Mouse (Mus musculus): ENCODE measurements at regions not wholly inside any gene's neighbourhood (a gene's known extent, or its start where the extent isn't known, plus 50 kb on each side); places are given as distances from the start of the nearest gene placed in this dataset.

DNA sequence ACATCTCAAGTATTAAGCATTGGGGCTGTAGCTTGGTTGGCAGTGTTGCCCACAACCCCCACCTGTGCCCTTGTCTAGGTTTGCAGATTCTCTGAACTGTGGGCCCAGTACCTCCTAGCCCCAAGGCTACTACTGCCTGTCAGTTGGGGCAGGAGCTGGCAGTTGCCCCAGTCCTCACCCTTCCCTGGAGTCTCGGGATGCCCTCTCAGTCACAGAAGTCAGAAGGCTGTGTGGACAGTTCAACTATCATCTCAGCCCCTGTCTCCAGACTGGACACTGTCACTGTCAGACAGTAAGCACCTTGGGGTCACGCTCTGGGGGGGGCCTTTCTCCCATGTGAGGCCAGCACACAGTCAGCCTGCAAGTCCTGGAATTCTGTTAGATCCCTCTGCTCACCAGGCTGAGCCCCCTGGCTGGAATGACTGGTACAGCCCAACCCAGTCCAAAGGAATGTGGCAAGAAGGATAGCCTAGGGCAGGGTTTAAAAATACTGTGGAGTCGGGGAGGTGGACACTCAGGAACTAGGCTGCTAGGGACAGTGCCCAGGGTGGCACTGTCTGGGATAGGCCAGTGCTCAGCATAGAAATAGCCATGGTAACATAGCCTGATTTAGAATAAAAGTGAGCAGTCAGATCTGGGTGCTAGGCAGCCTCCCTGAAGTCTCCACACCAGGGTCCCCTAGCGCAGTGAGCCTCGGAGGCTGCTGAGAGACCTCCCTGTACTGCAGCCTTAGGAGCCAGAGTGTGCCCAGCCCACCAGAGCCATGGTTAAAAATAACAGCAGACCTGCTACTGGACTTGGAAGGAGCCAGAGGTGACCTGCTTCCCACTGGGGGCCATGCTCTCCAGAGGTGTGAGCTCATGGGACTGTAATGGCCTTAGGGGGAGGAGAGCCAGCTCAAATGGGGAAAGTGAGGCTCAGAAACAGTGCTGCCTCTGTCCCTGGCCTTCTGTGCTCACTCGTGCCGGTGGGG is 83.1 kb upstream of the Ptpn1 start:
- CTCF ChIA-PET: no interaction called here

DNA sequence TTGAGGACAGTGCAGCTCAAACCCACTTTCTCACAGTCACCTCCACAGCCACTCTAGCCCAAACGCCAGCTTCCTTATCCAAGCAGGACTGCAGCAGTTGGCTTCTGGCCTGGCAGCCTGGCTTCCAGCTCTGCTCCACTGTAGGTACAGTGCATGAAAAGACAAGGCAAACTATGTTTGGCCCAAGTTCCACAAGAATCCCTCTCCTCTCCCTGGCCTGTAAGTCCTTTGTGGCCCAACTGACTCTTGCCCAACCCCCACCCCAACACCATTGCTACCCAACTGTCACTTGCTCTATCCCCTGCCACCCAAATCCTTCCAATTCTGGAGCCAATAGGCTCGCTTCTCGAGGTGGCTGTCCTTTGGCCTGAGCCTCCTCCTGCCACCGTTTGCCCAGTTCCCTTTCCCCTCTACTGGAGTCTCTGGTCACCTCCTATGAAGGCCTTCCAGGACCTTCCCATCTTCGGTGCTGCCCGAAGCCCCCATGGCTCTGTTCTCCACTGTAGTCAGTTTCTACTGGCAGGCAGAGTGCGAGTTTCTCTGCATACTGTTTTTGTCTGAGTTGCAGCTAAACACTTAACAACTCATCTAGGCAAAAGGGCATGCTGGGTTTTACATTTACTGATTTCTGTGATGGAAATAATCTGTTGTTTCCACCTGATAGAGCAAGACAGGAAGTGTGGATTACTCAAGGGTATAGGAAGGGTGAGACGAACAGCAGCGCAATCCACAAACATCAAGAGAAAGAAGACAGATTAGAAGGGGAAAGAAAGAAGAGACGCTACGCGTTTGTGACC is 84.4 kb upstream of the Ptpn1 start:
- CTCF ChIA-PET: no interaction called here

DNA sequence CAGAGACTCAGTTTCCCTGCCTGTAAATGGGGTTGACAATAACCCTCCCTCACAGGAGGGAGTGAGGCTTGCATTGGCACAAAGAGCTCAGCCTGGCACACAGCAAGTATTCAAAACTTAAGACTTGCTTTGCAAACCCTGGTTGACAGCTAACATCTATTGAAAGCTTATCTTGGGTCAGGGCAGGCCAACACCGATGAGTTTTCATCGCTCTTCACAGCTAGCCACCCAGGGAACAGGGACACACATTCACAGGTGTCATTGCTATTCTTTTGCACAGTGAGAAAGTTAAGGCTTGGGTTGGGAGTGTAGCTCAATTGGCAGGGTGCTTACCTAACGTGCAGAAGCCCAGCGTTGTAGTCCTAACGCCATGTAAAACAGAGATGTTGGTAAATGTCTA is 86.5 kb upstream of the Ptpn1 start:
- CTCF ChIA-PET: interaction anchor here (0.6 kb wide), 1 partner anchor 49 kb away, joined by 3 read pairs; no protein-coding TSS in a partner anchor

DNA sequence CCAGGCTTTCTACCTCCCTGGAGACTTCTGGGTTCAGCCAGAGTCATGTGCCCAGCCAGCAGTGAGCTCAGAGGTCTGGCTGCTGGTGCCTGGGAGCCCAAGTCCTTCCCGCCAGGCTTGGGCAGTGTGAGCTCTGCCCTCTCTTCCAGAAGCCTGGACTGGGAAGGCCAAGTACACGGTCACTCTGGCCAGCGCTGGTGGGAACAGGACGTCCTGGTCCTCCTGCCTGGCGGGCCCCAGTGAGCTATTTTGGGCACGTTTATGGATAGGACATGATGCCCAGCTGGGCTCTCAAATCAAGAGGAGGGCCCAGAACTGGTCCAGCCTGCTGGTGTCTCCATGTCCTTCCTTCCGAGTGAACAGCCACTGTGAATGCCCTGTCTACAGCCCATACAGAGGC is 87.3 kb upstream of the Ptpn1 start:
- CTCF ChIA-PET: no interaction called here

DNA sequence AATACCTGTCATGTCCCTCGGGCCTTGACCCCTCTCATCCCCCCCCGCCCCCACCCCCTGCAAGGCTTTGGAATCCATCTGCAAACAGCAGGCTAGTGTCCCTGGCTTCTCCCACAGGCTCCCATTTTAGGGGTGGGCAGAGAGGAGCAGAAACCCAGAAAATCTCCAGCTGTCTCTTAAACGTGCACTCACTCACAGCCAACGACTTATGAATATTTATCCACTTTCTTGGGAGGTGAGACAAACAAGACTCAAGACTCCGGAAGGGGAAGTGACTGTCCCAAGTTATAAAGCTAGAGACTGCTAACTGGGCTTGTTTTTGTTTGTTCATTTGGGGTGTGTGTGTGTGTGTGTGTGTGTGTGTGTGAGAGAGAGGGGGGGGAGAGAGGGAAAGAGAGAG is 87.9 kb upstream of the Ptpn1 start:
- CTCF ChIA-PET: no interaction called here

DNA sequence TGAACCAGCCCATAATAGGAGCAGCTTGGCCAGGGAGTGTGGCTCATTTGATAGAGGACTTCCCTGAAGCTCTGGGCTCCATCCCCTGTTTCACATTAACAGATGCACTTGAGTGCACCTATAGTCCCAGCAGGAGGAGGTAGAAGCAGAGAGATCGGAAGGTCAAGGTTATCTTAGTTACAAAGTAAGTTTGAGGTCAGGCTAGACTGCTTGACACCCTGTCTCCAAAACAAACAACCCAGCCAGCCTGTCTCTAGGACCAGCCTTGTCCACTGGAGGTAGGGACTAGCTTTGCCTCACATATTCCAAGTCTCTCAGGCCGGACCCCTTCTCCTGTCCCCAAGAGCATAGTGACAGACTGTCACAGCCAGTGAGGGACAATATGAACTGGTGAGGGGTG is 88.9 kb upstream of the Ptpn1 start:
- CTCF ChIA-PET: no interaction called here

DNA sequence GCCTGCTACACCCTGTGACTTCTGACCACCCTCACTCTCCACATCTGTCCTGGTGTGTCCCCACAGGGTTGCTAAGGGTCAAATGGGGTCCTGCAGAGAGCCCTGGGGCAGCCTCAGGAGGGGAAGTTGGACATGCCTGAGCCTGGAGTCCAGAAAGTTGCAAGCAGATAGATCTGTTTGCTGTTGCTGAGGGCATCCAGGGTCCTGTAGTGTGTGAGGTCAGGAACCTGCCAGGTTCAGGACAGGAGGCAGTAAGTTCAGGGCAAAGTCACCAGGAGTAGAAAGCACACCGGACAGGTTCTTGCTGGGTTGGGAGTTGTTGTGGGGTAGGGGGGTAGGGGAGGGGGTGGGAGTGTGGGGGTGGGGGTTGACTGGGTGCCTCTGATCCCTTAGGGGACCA is 89.4 kb upstream of the Ptpn1 start:
- CTCF ChIA-PET: no interaction called here

DNA sequence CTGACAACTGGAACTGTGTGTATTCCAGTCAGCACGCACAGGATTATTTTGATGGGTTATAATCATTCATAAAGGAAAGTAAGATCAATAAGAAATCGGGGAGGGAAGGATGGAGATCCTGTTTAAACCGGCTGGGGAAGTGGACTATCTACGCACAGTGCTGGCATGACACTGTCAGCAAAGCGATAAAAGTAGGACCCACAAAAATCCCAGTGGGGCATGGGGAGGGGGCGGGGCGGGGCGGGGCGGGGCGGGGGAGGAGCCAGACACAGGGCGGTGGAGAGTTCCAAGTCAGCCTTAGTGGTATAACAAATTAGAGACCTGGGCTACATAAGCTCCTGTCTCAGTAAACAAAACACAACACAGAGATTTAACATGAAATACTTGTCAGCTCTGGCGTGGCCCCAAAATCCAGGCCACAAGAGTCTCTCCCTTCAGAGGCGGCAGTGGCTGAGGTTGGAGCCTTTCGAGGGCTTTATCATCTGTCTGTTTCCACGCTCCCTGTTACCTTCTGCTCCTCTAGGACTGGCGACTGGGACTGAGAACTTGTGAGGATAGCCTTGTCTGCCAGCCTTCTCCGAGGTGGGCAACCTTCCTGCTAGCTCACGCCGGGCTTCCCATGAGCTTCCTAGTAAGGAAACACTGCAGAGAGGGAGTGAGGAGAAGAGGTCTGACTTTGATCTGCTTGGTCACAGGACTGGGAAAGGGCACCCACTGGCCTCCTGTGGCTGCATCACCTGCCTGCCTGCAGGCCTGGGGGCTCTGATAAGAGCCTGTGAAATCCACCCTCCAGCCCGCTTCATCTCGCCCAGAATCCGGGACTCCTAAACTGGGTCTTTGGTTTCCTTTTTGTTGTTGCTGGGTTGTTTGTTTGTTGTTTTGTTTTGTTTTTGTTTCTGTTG is 90.3 kb upstream of the Ptpn1 start:
- CTCF ChIA-PET: no interaction called here

DNA sequence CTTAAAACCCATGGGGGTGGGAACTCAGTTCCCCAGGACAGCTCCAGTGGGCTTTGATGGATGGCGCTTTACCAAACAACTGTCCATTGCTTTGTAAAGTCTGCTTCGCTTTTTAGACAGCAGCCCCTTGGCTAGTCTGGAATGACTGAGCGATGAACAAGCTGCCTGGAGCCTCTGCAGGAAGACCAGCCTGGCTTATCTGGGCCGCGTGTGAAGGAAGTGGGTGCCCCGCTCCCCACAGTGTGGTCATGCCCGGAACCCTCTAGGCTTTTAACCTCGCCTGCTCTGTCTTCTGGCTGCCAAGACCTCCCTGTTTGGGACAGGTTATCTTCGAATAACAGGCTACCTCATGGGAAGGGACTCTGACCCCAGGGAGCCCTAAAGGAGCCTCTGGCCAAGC is 91.5 kb upstream of the Ptpn1 start:
- CTCF ChIA-PET: no interaction called here

DNA sequence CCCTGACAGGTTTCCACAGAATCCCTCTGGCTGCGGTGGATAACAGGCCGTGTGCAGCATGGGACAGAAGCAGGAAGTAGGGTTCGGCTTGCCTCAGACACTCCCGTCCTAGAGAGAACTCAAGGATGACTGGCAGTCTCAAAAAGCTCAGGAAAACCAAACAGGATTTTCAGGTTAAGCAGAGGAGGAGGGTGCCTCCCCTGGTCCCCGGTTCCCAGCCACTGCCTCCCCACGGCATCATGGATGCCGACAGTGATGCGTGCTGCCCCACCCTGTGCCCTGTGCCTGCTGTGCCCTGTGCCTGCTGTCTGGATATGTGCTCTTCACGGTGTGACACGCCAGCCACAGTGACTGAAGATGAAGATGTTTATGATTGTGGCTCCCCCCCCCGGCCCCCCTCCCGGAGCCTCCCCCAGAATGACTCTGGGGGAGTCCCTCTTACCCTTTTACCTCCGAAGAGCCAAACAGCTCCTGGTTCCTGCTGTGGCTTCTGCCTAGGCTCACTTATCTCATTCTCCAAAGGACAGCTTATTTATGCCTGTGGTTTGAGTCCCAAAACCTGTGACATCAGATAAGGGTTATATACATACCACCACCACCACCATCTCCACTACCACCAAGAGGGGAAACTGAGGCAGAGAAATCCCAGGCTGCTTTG is 92.4 kb upstream of the Ptpn1 start:
- CTCF ChIA-PET: no interaction called here

DNA sequence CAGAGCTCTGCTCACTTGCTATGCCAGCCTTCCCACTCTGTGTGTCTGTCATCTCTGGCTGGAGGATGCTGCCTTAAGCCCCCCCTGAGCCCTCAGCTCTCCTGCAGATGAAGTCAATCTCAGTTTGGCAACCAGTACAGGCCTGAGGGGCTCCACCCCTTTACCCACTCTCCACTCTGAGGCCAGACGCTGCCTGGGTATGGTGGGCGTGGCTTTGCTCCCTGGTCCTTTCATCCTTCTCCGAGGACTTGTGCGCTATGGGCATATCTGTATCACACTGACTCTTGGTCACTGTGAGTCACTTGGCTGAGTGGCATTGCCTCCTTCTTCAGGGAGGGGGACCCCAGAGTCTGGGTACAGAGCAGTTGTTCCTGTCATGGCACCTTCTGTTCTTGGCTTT is 94.3 kb upstream of the Ptpn1 start:
- CTCF ChIA-PET: no interaction called here

DNA sequence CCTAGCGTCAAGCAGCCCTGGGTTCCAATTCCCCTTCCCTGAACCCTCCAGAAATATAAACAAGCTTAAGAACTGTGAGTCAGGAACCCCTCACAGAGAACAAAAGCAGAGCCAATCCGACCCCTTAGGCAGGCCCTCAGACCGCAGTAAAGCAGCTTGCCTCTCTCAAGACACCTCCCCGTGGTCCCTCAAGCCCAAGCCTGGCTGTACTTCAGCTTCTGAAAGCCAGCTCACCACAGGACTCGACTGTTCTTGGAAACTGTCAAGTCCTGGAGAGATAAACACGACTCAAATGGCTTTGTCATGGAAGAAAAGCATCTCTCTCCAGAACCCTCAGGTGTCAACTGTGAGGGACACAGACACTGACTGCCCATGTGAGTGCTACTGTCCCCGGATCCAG is 95.2 kb upstream of the Ptpn1 start:
- CTCF ChIA-PET: no interaction called here

DNA sequence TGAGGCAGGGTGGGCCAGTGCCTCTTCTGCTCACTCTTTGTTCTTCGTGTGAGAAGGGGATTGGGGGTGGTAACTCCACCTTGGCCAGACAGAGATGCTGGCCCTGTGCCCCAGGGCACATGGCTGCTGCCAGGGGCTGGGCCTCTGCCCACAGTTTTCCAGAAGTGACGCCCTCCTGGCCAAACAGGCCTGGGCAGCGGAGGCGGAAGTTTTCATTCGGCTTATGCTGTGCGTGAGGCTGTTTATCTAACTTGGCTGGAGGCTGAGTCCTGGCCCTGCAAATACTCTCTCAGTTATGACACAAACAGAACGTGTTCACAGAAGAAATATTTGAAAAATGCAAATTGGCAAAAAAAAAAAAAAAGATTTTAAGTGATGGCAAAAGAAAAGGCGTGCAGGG is 97.3 kb upstream of the Ptpn1 start:
- CTCF ChIA-PET: no interaction called here

DNA sequence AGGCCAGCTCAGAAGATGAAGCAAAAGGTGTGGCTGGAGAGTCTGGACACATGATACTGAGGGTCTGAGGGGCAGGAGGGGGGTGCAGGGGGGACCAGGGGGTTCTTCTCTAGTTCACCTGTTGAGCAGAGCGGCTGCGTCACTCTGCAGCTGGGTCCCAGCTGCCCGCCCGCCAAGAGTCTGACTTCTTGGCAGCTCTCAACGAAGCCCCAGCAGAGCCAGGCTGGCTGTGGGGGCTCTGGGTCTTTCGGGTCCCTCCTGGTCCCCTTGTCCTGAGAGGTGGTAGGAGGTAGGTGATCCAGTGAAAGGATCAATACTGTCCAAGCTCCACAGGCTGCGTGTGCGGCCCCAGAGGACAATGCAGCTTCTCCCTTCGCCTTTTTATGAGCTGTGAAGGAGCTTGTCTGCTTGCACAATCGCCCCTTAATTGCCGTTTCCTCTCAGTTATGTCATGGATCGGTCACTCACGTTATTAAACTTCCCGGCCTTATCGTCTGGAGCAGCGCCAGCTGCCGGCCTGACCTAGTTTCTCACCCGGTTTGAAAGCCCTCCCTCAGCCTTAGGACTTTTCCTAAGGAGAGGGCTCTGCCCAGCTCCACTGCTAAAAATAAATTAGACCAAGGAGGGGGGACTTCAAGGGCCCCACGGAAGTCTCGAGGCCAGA is 98.4 kb upstream of the Ptpn1 start:
- CTCF ChIA-PET: interaction anchor here (0.6 kb wide), 1 partner anchor 91 kb away, joined by 4 read pairs; no protein-coding TSS in a partner anchor

DNA sequence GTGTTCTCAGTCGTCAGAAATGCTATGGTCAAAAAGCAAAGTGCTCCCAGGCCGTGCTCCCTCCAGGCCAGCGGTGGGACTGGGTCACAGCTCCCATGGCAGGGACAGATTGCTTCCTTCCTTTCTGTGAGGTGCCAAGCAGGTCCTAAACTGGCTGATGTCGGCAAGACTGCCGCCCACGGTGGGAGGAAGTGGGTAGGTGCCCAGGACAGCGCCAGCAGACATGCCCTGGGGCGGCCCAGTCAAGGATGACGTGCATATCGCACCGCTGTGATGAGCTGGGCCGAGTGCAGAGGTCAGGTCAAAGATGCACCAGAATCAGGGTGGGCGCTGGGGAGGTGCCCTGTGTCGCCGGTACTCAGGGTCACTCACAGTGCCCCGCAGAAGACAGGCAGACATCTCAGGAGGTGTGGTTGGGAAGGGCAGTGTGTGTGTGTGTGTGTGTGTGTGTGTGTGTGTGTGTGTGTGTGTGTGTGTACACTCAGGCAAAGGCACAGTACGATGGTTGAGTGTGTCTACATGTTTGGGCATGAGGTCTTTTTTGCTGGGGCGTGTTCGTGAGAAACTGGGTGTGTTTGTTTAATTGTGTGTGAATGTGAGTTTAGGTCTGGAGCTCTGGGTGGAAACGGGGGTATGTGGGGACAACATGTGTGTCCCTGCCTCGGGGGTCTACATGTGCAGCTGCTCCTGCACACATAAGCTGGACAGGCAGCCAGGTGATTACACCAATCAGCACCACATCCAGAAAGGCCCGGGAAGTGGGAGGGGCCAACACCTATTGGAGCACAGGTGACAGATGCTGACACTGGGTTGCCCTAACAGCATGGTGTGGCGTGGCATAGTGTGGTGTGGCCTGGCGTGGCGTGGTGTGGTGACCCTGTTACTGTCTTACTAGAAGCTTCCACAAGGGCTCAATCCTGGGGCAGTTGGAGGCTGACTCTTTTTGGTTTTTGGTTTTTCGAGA is 100.5 kb upstream of the Ptpn1 start:
- CTCF ChIA-PET: interaction anchor here (0.6 kb wide), 1 partner anchor 47 kb away, joined by 6 read pairs; no protein-coding TSS in a partner anchor

DNA sequence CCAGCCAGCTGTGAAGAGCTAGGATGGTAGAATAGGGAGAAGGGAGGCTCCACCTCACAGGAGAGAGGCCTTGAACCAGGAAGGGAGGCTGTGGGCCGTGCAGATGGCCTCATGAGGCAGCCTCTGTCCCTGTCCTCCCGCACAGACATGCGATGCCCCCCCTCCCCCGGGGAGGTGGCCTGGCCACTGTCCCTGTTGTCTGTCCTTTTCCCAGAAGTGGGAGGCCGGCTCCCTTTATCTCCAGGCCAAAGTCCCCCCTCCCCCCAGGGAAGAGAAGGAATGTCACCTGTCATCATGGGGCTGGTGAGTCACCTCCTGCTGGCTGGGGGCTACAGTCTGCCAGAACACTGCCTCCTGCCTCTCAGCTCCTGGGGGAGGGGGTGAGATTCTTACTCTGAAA is 103.6 kb upstream of the Ptpn1 start:
- CTCF ChIA-PET: no interaction called here

DNA sequence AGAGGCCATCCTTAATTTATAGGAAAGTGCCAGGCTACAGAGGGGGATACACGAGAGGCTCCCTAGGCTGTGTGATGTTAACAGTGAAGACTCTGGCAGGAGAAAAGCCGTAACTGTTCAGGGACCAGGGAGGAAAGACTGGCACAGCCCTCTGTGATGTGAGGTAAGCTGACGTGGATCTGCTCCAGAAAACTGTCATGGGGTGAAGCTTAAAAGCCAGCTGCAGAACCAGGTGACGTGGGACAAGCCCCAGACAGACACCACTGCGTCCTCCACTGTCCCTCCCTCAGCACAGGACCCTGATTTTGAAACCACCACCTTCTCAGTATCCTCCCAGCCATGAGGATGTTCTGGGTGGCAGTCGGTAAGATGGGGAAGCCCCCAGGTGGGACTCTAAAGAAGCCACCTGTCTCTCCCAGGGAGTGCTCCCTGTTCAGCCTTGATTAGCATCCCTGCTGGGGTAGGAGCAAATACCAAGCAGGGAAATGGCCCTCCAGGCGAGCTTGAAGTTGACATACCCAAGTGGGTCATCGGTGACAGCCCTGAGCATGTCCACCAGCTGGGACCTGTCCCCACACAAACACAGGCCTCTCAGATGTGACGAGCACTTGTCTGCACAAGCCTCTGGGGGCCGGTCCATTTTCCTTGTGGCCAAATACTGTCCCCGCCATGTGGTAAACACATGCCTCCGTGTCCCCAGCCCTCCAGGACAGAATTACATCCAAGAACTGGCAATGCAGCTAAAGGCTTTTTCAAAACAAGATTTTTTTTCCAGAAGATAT is 104.7 kb upstream of the Ptpn1 start:
- CTCF ChIA-PET: no interaction called here

DNA sequence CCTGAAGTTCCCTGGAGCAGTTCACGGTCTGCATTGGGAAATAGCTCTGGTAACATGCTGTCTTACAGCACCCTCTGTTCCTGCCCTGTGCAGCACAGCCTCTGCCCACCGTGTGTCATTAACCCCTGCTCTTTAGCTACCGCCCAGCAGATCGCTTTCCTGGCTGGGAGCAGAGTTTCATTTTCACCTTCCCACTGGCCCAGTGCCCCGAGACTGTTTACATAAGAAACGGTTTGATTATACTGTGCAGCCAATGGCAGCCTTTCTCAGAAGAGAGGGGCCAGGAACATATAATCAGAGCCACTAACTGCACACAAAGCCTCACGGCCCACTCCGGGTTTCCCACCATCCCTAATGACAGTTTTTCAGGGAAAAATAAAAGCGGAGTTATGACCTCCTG is 108.3 kb upstream of the Ptpn1 start:
- CTCF ChIA-PET: interaction anchor here (0.7 kb wide), 1 partner anchor 161 kb away, joined by 3 read pairs; no protein-coding TSS in a partner anchor

DNA sequence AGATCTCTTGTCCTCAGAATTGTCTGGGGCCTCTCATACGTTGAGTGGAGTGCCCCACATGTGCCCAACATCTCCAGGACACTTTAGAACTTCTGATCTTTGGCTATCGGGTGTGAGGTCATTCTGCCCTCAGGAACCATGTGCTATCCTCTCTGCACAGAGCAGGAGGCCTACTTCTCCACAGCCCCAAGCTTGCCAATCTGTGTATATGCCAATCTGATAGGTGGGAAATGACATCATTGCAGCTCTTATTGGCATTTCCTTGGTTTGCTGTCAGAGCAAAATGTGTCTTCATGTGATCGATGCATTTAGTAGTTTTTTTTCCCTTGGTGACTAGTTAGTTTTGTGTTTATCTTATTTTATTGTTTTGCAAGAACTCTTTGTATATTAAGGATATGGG is 108.8 kb upstream of the Ptpn1 start:
- CTCF ChIA-PET: no interaction called here
